Mouse (Mus musculus) myocyte (in vitro differentiated cells): Measurements from ENCODE around the gene Gm5431.

Experiments used
- CEBPB ChIP-seq: IDR thresholded peaks from 2 replicates; pipeline ENCODE4 v1.6.1; 2011; ENCODE audit warnings: mild to moderate bottlenecking, moderate library complexity; ENCODE audit not compliant: poor library complexity, insufficient read depth, severe bottlenecking
- POLR2A ChIP-seq: IDR thresholded peaks from one replicate; pipeline ENCODE4 v1.6.1; 2011; ENCODE audit warnings: low read depth, mild to moderate bottlenecking, control low read depth, moderate library complexity; ENCODE audit not compliant: insufficient read length
- POLR2AphosphoS2 ChIP-seq: IDR thresholded peaks from one replicate; pipeline ENCODE4 v1.6.1; 2011; ENCODE audit warnings: low read depth, control low read depth; ENCODE audit not compliant: insufficient read length

DNA sequence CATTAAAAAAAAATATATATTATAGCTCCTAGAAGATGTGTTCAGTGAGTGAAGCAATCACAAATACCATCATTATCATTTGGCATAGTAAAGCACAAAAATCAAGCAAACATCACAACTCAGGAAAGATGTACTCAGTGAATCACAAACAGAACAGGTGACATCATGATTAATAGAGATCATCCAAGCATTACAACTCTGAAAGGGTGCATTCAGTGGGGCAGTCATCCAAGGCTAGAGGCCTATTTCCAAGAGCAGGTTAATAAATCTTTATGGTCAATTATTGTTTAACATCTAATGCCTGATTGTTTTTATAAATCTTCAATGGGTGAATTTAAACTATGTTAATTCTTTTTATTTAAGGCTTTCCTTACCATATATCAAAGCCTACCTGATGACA lies 61.2 kb downstream of the Gm5431 start:
- TF ChIP-seq CEBPB (no peak), POLR2A (no peak), POLR2AphosphoS2 (no peak)
